35 mouse cellular contexts compared by ENCODE assay signal in the genomic region with DNA sequence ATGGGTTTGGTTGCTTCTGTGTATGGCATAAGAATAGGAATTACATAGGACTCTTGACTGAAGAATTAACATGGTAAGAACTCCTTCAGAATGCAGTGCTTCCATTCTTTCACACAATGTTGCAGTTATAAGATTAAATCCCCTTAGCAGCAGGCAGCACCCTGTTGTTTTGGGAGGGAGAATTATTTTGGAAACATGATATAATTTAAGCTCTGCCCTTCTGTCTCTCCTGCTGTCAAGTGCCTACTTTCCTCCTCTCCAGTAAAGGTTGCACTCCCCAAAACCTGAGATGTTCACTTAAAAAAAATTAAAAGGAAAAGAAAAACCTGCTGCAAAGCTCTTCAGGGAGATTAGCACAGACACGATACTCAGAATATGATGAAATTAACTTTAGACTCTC.
"Had no signal": no experiment of that assay in that cellular context is flagged by ENCODE, and none has a peak within 500 bp of the region (broad histone marks: within the 10 kb centered on the region; RNA-seq: fewer than 3 reads in every experiment).

No protein-coding gene starts in this region.

- H3K9ac ChIP-seq: heart, embryonic 12.5 days; heart, embryonic 13.5 days; heart, embryonic 15.5 days; hindbrain, embryonic 12.5 days; hindbrain, embryonic 13.5 days; hindbrain, embryonic 14.5 days; hindbrain, embryonic 15.5 days; intestine, embryonic 15.5 days; kidney, embryonic 15.5 days had no signal

- H3K9me3 ChIP-seq: heart, embryonic 12.5 days; heart, embryonic 13.5 days; heart, embryonic 15.5 days; hindbrain, embryonic 10.5 days; hindbrain, embryonic 12.5 days; hindbrain, embryonic 13.5 days; hindbrain, embryonic 15.5 days; intestine, embryonic 15.5 days; kidney, embryonic 15.5 days had no signal

- H3K27me3 ChIP-seq: heart, embryonic 12.5 days; heart, embryonic 13.5 days; heart, embryonic 15.5 days; hindbrain, embryonic 12.5 days; hindbrain, embryonic 13.5 days; hindbrain, embryonic 15.5 days; intestine, embryonic 15.5 days; kidney, embryonic 15.5 days had no signal

- ATAC-seq: hindbrain, embryonic 16.5 days; hindbrain, postnatal 0 days; inflammation-experienced regulatory T-cells, adult 6 months; intestine, embryonic 15.5 days; intestine, embryonic 16.5 days; intestine, postnatal 0 days had no signal

- H3K27ac ChIP-seq: heart, embryonic 13.5 days; heart, embryonic 15.5 days; hindbrain, embryonic 10.5 days; hindbrain, embryonic 12.5 days; hindbrain, embryonic 13.5 days; hindbrain, embryonic 14.5 days; hindbrain, embryonic 15.5 days; hindbrain, postnatal 0 days; intestine, embryonic 15.5 days; kidney, embryonic 15.5 days; kidney, postnatal 0 days; layer of hippocampus, adult 2 months; left cerebral cortex, adult 2 months had no signal

- DNase-seq: heart, postnatal 10 days; heart, postnatal 14 days; heart, postnatal 36 days; heart, postnatal 4 days; kidney, adult 11 months; kidney, adult 18-20 months; kidney, adult 2 months; kidney, adult 8-10 months; kidney, adult 9 months; kidney, postnatal 10 days; kidney, postnatal 14 days; kidney, postnatal 25 days; kidney, postnatal 36 days; kidney, postnatal 4 days; layer of hippocampus, adult 9-11 months; layer of hippocampus, postnatal 36 days had no signal

- H3K36me3 ChIP-seq: heart, embryonic 12.5 days; heart, embryonic 13.5 days; heart, embryonic 15.5 days; hindbrain, embryonic 10.5 days; hindbrain, embryonic 12.5 days; hindbrain, embryonic 13.5 days; hindbrain, embryonic 15.5 days; intestine, embryonic 15.5 days; kidney, embryonic 15.5 days had no signal

- H3K4me2 ChIP-seq: heart, embryonic 11.5 days; heart, embryonic 12.5 days; heart, embryonic 13.5 days; heart, embryonic 15.5 days; hindbrain, embryonic 12.5 days; hindbrain, embryonic 13.5 days; hindbrain, embryonic 14.5 days; hindbrain, embryonic 15.5 days; intestine, embryonic 15.5 days; kidney, embryonic 15.5 days had no signal

- H3K4me3 ChIP-seq: heart, embryonic 12.5 days; heart, embryonic 13.5 days; heart, embryonic 15.5 days; hindbrain, embryonic 10.5 days; hindbrain, embryonic 12.5 days; hindbrain, embryonic 13.5 days; hindbrain, embryonic 15.5 days; intestine, embryonic 15.5 days; kidney, embryonic 15.5 days; layer of hippocampus, adult 2 months; left cerebral cortex, adult 2 months had no signal

- H3K4me1 ChIP-seq: heart, embryonic 12.5 days; heart, embryonic 13.5 days; heart, embryonic 15.5 days; hindbrain, embryonic 10.5 days; hindbrain, embryonic 12.5 days; intestine, embryonic 15.5 days; kidney, embryonic 15.5 days had no signal
